Mouse (Mus musculus): ENCODE results near the gene Ccdc85a. TPM values are rescaled to one million over a fixed set of nuclear protein-coding genes. Genes with fewer than 3 reads are reported as not detected.

Ccdc85a gene
- polyA plus RNA-seq (2021; fragmentation: Nextera tagmentation) = 22.3 and 24.2 TPM in 2 replicates
- long read RNA-seq, experiment 1, full-length matches to known transcripts = 45 of 153 reads
- long read RNA-seq, experiment 1, partial matches to known transcripts = 13 of 153 reads
- long read RNA-seq, experiment 1, other reads (novel, unspliced or antisense) = 95 of 153 reads
- long read RNA-seq, experiment 2, full-length matches to known transcripts = 7 of 30 reads
- long read RNA-seq, experiment 2, partial matches to known transcripts = 8 of 30 reads
- long read RNA-seq, experiment 2, other reads (novel, unspliced or antisense) = 15 of 30 reads

GRCm38 (mm10) chr11:28583911-28584434 is at the start of gene Ccdc85a:
Gene Ccdc85a (minus strand): TSS chr11:28584324.

GRCm38 (mm10) chr11:28339224-28340150 is 244.6 kb downstream of the Ccdc85a start, which contains the start of gene Gm6685:
Gene Gm6685 (minus strand): TSS chr11:28339867.

Other genes starting within 250 kb of the Ccdc85a start
- not detected in 2 replicates for gene Gm6685, start 244.5 kb downstream of the Ccdc85a start, polyA plus RNA-seq (2021; fragmentation: Nextera tagmentation)

Data from left cerebral cortex, adult 6 months (tissue).